Mouse (Mus musculus) retina, adult 2 months (tissue): ENCODE data around the gene Sstr4.

Experiments used
- DNase-seq: peaks from one replicate; pipeline ENCODE4 v3.0.0-alpha.2; 2012; ENCODE audit warnings: low read depth, low spot score

Gene Sstr4

DNA sequence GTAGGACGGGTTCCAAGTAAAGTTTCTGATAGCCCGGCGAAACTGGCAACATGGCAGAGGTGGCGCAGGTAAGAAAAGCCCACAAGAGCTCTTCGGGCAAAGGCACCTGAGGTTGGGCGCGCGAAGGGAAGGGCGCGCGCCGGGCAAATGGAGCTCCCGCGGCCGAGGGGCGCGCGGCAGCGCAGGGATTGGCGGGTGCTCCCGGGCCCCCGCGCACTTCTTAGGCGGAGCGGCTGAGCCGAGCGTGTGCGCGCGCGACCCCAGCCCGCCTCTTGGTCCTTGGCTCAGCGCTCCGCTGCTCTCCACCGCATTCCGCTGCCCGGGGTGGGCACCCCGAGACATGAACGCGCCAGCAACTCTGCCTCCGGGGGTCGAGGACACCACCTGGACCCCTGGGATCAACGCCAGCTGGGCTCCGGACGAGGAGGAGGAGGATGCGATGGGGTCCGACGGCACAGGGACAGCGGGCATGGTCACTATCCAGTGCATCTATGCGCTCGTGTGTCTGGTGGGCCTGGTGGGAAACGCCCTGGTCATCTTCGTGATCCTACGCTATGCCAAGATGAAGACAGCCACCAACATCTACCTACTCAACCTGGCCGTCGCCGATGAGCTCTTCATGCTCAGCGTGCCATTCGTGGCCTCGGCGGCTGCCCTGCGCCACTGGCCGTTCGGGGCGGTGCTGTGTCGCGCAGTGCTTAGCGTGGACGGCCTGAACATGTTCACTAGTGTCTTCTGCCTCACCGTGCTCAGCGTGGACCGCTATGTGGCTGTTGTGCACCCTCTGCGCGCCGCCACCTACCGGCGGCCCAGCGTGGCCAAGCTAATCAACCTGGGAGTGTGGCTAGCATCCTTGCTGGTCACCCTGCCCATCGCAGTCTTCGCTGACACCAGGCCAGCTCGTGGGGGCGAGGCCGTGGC lies at the start of gene Sstr4:
Gene Sstr4 (plus strand): TSS at position 214 of the 921 bp plus-strand sequence.
- no peak for DNase-seq

DNA sequence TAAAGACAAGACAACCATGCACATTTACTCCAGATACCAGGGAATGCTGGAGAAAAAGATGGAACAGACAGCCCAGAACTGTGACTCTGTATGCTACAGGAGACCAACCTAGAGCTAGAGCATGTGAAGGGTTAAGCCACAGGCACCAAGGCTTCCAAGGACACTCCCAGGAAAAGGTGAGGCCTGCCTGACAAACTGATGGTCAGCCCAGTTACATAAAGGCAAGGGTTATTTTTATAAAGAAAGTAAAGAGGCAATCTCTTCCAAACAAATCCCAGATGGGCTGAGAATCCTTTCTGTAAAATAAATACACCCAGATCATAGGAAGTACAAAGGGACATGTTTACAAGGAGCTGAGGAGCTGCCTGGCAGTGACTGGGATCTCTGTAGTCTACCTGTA lies 49.8 kb upstream of the Sstr4 start:
- no peak for DNase-seq

DNA sequence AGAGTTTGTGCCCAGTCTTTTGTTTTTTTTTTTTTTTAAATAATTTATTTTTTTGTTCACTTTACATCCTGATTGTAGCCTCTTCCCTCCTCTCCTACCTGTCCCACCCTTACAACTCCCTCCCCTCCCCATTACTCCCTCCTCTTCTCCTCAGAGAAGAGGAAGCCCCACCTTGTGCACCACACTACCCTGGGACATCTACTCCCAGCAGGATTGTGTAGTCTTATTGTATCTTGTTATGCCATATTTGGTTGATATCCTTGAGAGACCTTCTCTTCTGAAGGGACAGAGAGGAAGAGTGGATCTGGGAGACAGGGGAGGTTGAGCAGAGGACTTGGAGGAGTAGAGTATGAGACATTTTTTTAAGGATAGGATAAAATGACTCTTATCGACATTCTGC lies 48.2 kb upstream of the Sstr4 start:
- DNase-seq = no peak

DNA sequence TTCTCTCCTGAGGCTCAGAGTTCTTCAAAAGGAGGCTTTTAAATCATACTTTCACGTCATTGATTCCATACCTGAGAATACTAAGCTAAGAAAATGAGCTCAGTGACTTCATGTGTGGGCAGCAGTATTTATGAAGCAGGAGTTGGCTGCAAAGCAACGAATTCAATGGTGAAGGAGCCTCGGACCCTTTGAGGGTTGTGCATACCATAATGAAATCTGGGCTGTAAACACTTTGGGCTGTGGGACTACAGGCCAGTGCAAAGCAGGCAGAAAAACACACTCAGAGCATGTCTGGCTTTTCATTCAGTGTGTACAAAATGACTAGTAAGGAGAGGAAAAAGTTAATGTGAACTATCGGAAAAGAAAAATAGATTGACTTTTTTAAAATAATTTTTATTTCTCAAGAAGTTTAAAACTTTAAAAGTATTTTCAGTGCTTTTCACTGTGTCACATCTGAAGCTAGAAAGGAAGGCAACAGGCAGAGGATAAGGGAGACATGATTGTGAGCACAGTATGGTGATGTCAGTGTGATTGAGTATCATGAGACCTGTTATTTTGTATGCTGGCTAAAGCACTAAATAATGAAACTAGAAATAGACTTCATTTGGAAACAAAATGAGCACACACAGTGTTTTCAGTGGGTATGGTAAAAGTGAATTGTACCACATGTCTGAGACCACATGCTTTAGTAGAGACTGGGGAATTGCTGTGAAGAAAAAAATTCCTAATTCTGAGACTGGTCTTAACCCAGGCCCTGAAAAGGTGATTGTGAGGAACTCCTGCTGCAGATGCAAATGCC lies 45.4 kb upstream of the Sstr4 start:
- DNase-seq = no peak

DNA sequence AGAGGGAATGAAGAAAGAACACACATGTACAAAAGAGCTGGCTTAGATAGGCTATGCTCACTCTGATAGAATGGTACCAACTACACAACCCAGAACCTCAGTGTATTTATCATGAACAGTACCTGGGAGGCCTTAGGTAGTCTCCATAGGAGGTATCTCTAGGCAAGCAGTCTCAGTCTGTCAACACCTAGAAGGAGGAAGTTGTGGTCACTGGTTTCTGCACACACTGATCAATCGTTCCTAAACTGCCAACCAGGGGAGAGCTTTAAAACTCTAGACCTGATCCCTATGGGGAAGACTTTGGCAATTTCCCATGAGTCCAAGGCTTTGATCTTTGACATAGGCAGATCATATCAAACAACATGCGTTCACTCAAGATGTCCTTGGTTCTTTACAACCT lies 44.7 kb upstream of the Sstr4 start:
- no peak for DNase-seq

DNA sequence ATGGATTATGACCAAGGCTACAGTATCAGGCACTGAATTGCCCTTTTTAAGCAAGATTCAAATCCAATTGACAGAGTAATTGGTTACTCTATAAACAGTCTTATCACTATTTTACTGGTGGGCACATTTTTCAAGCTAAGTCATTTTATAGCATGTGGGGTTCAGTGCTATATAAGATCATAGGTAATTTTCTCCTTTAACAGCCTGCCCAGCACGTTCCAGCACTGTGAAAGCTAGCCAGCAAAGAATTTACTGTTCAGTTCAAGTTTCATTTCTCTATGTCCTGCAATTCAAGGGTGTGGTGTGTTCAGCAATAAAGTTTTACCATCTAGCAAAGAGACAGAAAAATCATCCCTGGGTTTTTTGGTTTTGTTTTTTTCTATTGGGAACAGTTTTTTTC lies 42.5 kb upstream of the Sstr4 start:
- no peak for DNase-seq

DNA sequence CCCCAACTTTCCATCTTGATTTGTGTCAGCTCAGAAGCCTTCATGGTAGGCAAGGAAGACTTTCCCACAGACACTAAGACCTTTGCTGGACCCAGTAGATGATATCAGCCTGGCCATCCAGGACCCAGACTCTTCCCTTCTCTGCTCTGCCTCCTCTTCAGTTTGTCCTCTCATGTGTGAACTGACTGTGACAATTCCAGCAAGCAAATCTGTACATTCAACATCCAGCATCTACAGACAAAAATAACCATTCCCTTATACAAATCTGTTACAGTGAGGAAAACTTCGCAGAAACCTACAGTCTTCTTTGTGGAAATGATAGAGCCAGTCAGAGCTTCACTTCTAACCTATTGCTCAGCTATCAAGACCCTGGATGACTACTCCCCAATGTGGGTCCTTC lies 38.0 kb upstream of the Sstr4 start:
- DNase-seq = no peak

DNA sequence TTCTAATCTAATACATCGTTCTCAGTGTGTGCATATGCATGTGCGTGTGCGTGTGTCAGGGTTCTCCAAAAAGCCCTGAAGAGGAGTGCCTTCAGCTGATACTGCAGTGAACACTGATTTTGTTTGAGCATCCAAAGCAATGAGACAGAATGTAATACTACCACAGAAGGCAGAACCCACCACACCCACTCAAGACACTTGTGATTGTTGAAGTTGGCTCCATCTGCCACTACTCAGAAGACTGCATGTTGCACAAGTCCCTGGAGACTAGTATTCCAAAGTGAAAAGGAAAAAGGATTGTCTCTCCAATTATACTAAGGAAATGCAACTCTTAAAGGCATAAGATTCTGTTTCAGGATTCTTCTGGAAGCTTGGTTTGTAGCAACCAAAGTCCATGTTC lies 30.6 kb upstream of the Sstr4 start:
- DNase-seq = no peak

DNA sequence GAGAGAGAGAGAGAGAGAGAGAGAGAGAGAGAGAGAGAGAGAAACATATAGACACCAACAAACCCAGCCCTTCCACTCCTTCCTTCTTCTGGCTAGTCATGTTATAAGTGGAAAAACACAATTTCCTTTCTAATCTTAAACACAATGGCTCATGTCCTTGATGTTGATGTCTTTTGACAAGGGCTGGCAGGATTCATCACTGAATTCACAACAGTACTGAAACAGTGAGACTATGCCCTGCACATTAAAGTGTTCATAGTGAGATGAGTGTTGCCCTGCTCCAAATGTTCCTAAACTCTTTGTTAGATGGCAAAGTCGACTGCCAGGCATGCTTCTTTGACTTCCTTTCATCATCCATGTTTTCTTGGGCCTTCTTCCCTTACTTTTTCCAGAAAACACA lies 29.9 kb upstream of the Sstr4 start:
- DNase-seq = no peak

DNA sequence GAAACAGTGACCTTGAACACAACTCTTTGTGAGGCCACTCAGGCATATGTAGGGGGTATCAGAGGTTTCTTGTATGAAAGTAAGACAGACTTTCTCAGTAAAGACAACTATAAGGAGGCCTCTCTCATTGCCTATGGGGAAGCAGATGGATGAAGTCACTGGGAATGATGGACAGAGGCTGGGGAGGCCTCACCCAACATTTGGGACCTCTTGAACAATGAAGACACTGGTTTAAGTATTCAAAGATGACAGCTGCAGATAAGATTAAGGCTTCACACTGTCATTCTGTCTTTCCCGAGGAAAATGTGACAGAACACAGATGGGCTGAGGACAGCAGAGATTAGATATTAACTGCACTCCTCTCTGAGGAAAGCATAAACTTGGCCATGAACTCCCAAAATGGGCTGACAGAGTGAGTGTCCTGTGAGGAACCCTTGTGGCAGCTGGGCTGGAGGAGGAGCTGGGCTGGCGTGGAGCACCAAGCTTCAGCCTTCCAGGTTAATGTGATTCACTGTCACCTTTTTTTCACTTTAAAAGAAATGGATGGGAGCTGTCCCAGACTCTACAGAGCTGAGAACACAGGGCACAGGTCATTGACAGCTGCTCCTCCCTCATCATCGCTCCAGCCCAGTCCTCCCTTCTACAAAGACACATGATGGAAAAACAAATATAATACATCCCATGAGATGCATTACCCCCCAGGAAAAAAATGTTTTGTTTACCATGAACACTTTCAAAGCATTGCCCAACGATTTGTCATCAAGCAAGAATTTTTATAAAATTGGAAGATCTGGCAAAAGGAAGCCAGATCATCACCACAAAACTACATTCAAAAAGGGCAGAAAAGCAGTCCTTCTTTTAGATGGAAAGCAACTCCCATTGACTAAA lies 23.2 kb upstream of the Sstr4 start:
- DNase-seq = no peak

DNA sequence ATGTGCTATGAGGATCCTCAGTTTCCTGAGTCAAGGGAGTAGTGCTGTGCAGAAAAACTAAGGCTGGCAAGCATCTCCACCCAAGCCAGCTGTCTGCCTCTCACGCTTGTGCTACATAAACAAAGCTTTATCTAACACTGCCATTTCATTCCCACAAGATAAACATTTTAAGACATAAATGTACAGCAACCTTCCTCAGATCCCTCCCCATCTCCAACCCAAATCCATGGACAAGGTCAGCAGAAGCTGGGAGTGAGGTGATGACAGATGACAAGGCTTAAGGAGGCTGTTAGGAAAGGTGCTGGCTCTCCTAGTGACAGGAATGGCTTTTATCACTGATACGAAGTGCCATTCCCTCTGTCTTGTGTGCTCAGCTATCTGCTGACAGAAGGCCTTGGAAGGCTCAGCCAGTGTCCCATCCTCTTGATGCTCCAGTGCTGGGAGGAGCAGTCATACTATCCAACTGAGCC lies 21.5 kb upstream of the Sstr4 start:
- no peak for DNase-seq

DNA sequence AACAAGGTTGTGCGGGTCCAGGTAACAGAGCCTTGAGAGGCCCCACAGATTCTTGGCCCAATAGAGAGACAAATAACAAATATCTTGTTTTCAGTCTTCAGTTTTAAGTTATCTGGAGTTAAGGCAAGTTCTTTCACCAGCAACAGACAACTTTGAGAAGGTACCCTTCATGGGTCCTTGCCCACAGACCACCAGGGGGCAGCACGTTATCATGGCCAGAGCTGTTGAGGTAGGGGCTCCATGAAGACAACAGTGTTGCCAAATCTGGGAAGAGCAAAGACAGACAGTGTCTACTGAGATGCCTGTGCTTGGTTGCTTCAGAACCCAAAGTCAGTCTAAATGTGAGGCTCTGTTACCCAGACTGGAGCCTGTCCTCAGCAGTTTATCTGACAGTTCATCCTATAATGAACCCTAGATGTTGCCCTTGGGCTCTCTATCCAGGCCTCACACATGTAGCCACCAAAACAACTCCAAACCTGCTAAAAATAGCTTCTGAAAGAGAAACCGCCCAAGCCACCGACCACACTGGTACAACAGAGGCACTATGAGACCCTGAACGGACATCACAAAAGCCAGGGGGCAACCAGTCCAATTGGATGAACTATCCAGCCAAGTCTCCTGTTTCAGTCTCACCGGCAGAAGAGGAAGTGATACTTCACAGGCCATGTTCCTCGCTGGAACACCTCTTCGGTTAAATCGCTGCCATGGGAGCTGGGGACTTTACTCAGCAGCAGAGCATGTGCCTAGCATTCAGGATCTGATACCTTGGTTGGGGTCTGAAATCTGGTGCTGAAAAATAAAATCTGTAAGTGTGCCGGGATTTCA lies 19.6 kb upstream of the Sstr4 start:
- no peak for DNase-seq

DNA sequence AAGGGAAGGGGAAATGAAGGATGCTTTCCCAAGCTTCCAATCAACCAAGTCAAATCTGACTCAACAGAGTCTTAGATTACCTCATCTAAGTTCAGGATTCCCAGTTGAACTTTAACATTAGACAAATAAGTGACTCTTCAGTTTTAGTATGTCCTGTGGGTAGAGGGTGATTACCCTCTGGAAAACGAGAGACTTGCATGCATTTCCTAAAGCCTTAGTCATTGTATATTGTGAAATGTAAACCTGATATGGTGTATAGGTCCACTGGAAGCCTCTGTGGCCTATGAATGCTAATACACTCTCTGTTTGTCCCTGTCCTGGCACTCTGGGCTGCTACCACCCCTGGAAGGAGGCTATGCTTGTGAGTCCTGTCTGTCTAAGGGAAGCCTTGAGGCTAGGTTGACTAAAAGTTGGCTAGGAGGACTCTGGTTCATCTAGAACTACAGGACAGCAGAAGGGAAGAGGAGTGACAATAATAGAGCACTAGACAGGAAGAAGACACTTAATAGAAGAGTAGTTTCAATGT lies 16.3 kb upstream of the Sstr4 start:
- no peak for DNase-seq

DNA sequence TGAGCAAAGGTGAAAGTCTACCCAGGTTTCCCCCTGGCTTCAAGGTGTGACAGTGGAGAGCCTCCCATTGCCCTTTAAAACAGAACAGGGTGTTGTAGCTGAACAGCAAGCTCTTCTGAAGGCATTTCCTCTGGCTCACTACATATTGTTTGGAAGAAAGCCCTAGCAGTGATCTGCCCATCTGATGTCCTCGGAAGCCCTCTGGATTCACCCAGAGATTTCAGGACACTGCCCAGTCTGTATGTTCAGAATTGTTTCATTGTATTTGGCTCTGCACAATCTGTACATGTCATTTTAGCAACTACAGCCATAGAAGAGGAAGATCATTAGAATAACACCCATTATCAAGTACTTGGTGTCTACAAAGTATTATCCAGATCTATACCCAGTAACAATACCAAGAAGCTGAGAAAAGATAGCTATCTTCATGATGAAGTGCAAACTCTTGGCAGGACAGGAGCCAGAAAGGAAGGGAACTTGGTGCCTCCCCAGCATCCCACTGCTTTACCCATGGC lies 15.2 kb upstream of the Sstr4 start:
- no peak for DNase-seq

DNA sequence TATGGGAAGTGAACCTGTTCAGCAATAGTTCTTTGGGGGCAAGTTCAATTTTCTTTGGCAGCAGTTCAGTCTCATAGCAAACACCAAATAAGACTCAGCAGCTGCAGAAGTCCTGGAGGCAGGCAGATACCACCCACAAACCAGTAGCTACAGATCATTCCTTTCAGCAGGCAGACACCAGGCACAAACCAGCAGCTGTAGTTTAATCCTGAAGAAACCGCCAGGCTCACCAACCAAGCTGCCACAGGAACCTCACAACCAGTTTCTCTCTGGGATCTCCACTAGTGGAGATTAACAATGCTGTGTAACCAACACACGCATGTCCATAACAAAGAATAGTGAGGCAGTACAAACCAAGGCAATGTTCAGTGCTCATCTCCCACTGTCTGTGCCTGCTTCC lies 14.1 kb upstream of the Sstr4 start:
- no peak for DNase-seq

DNA sequence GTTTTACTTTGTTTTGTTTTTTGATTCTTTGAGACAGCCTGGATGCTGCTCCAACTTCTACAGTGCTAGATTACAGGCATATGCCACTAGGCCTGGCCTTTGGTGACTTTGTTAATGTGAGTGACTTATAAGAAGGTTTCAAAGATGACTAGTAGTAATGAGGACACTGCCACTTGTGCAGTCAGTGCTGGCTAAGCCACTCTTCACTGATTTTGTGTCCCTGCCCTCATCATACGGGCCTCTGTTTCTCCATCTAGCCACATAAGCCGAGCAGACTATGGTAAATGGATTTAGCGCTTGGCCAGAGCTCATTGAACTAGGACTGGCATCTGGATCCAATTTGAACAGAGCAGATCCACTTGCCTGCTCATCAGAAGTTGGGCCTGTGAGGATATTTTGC lies 8.7 kb upstream of the Sstr4 start:
- no peak for DNase-seq

DNA sequence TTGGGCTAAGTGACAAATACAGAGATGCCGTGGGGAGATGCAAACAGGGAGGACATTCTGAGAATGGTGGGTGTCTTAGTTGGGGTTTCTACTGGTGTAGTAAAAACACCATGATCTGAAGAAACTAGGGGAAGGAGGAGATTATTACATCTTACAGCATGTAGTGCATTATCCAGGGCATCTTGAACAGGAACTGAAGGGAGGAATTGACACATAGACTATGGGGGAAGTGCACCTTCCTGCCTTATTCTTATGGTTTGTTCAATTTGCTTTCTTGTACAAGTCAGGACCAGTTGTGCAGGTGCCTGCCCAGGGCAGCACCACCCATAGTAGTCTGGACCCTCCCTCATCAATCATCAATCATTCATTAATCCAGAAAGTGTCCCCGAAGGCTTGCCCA lies 8.2 kb upstream of the Sstr4 start:
- no peak for DNase-seq

DNA sequence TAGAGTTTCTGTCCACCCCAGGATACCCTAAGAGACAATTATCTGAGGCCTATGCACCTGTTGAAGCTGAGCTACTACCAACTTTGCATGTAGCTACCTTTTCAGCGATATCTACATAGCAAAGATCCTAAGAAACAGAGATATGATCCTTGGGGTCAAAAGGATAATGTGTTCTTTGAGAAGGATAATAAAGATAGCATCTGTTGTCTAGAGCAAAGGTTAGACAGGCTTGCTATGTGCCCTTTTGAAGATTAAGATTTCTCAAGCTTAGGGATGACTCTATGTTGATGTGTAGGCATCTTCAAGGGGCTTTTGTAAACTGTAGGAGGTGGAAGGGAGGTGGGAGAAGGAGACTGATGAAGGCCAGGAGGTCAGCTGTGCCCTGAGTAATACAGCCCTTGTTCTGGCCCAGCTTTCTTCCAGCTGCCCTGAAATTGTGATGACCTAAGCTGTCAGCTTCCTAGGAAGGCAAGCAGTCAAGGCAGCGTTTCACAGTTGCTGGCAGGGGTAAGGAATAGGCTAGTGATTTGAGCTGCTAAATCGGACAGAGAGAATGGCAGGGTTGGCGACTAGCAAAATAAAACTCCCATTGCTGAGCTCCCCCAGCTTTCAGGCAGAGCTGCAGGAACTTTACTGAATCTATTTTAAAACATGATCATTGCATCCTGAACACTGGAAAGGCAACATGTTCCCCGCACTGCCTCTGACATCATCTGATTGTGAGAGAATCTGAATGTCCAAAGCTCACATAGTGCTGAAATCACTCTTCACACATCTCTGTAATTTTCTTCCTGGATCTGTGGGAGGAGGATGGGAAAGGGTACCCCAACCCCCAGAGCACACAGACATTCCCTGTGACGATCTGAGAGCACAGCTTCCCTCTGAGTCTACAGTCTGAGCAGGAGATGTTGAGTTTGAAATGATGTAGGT lies 7.2 kb upstream of the Sstr4 start:
- no peak for DNase-seq

DNA sequence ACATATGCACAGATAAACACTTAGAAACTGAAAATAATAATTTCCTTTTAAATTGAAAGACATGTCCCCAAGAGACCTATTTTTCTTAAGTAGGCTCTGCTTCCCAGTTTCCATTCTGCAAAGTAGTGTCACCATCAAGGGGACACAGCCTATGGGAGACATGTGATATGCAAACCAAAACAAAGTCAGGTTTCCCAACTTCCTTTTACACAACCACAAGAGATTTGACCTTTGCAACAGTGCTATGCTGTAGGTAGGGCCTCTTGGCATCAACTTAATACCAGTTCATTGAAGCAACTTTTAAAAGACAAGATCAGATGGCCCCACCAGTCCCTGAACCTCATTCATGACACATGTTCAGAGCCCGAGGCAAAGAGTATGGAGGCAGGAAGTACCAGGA lies 2.0 kb upstream of the Sstr4 start:
- no peak for DNase-seq
